Mouse (Mus musculus) granulocyte monocyte progenitor cell, adult 5-6 weeks (primary cell): ENCODE data around the gene Zdhhc7. TPM values are rescaled to one million over a fixed set of nuclear protein-coding genes. Genes with fewer than 3 reads are reported as not detected.

ENCODE experiments used
- ATAC-seq: replicated peaks from 2 replicates; pipeline ENCODE4 v1.8.0; 2016; ENCODE audit warnings: mild to moderate bottlenecking, moderate TSS enrichment, inconsistent platforms; ENCODE audit not compliant: poor library complexity, severe bottlenecking
- total RNA-seq, 2 experiments: library from RNA; stranded (forward) in 1 of 2; stranded (reverse) in 1 of 2; fragments of 200-712, 200-1000 nt in 1 of 2; fragments of >200 nt in 1 of 2; fragmentation: Nextera tagmentation in 1 of 2; gene quantifications; 2 replicates each; pipeline ENCODE4 v1.2.3; 2014 to 2017

Gene Zdhhc7
- total RNA-seq, 2 experiments from 2014 or later = 19.5 to 21.1 TPM

- ATAC-seq = no peak
Measured at GRCm38 (mm10) chr8:120039313-120039919, 61.9 kb downstream of the Zdhhc7 start.

GRCm38 (mm10) chr8:120038741-120039140, 62.5 kb downstream of the Zdhhc7 start:
- no peak for ATAC-seq

- ATAC-seq = no peak
Measured at GRCm38 (mm10) chr8:120037611-120038010, 63.7 kb downstream of the Zdhhc7 start.

DNA sequence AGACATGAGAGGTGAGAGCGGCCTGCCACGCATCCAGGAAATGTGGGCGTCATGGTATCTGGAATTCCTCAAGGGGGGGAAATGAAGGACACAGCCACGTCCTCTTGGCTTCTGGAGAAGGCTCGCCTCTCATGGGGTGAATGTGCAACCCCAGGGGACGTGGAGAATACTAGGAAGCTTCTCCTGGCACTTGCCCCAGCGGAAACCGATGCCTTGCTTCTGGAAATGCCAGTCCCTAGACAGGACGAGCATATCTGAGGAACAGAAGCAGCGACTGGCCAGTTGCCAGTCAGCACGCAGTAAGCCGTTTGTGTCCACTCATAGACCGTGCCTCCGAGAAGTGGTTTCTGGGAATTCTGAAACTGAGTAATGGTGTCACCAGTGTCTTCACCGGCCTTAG, 64.1 kb downstream of the Zdhhc7 start:
- ATAC-seq = no peak

GRCm38 (mm10) chr8:120036578-120036977, 64.7 kb downstream of the Zdhhc7 start:
- no peak for ATAC-seq

DNA sequence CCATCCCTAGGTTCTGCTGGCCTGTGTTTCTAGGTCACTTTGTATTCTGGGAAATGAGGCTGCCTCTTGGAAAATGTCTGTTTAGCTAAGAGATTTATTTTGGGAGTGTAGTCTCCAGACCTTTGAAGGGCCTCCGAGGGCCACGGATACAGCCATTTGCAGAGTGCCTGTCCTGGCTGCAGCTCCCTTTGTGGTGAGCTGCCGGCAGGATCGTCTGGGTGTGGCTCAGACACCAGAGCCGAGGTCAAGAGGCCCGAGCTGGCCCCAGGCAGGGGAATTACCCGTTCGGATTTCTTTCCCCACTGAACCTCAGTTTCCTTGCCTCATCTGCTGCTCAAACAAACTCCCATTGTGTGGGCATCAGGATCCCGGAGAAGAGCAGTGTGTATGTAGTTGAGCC, 65.2 kb downstream of the Zdhhc7 start:
- ATAC-seq = no peak

GRCm38 (mm10) chr8:120034471-120034870, 66.8 kb downstream of the Zdhhc7 start:
- ATAC-seq = no peak

- ATAC-seq = no peak
Measured at GRCm38 (mm10) chr8:120032549-120033208, 68.6 kb downstream of the Zdhhc7 start.

Other genes with a start within 250 kb of the Zdhhc7 start
- 2.5 and 5.3 TPM in 2 replicates for gene Klhl36, start 239.2 kb downstream of the Zdhhc7 start, total RNA-seq (2014; fragmentation: Nextera tagmentation)
- gene Klhl36, start 239.2 kb downstream of the Zdhhc7 start, total RNA-seq (2017) = 3.5 and 6.7 TPM in 2 replicates
- gene Usp10, start 191.1 kb downstream of the Zdhhc7 start, total RNA-seq (2014; fragmentation: Nextera tagmentation) = 91.5 and 110 TPM in 2 replicates
- 56.4 and 69.3 TPM in 2 replicates for gene Usp10, start 191.1 kb downstream of the Zdhhc7 start, total RNA-seq (2017)
- gene Gm20388, start 190.6 kb downstream of the Zdhhc7 start, total RNA-seq (2014; fragmentation: Nextera tagmentation) = 7.1 and 23.8 TPM in 2 replicates
- 18.5 and 25.8 TPM in 2 replicates for gene Gm20388, start 190.6 kb downstream of the Zdhhc7 start, total RNA-seq (2017)
- gene Crispld2, start 109.0 kb downstream of the Zdhhc7 start, total RNA-seq (2014; fragmentation: Nextera tagmentation) = not detected in 2 replicates
- gene Crispld2, start 109.0 kb downstream of the Zdhhc7 start, total RNA-seq (2017) = 0.73 and 1.7 TPM in 2 replicates
- gene 6430548M08Rik, start 12.7 kb upstream of the Zdhhc7 start, total RNA-seq (2014; fragmentation: Nextera tagmentation) = 0.04 and 9.0 TPM in 2 replicates
- 3.3 and 3.6 TPM in 2 replicates for gene 6430548M08Rik, start 12.7 kb upstream of the Zdhhc7 start, total RNA-seq (2017)
- not detected in 2 replicates for gene Fam92b, start 76.0 kb upstream of the Zdhhc7 start, total RNA-seq (2014; fragmentation: Nextera tagmentation)
- not detected in 2 replicates for gene Fam92b, start 76.0 kb upstream of the Zdhhc7 start, total RNA-seq (2017)
- gene Gse1, start 127.0 kb upstream of the Zdhhc7 start, total RNA-seq (2014; fragmentation: Nextera tagmentation) = 32.7 and 40.9 TPM in 2 replicates
- 6.9 and 8.4 TPM in 2 replicates for gene Gse1, start 127.0 kb upstream of the Zdhhc7 start, total RNA-seq (2017)